Mouse (Mus musculus): Measurements from ENCODE around the gene Ccr7. TPM values are rescaled to one million over a fixed set of nuclear protein-coding genes. Genes with fewer than 3 reads are reported as not detected.

The Ccr7 gene
- 0.39 and 0.41 TPM in 2 replicates for polyA plus RNA-seq (2014; fragmentation: Nextera tagmentation; extraction: Ambion mirVana)

- ATAC-seq (ENCODE audit: insufficient read depth, low FRiP score, low TSS enrichment) (no peak), DNase-seq (ENCODE audit: low spot score) (no peak)
- WGBS, result 76% methylated on average over 12 of the region's 12 CpGs
- no peak within 1 kb of the TSS for H3K27ac ChIP-seq (ENCODE audit: low read depth, low read length)
- H3K4me3 ChIP-seq (ENCODE audit: low read depth, low read length), result no peak within 1 kb of the TSS
- H3K9ac ChIP-seq (ENCODE audit: low read length), result no peak within 1 kb of the TSS
- H3K27me3 ChIP-seq (ENCODE audit: control insufficient read depth, insufficient read depth, low read length), result no peaks in the 10 kb centered on the region
- no peaks in the 10 kb centered on the region for H3K36me3 ChIP-seq (ENCODE audit: control insufficient read depth, insufficient read depth, low read length)
- H3K4me2 ChIP-seq (ENCODE audit: low read depth), result no peak within 1 kb of the TSS
- H3K9me3 ChIP-seq (ENCODE audit: control insufficient read depth, low read length), result no peaks in the 10 kb centered on the region
- H3K4me1 ChIP-seq (ENCODE audit: control insufficient read depth, insufficient read depth, low read length), result no peaks in the 10 kb centered on the region
Observed at GRCm38 (mm10) chr11:99154987-99155641, at the start of gene Ccr7. TSS of gene Ccr7 (minus strand) at chr11:99155077.

- no peak for ATAC-seq (ENCODE audit: insufficient read depth, low FRiP score, low TSS enrichment)
- no peaks in the 10 kb centered on the region for H3K9me3 ChIP-seq (ENCODE audit: control insufficient read depth, low read length)
- 26% methylated on average over 14 of the region's 14 CpGs for WGBS
Observed at GRCm38 (mm10) chr11:99189154-99189582, 34.3 kb upstream of the Ccr7 start.

GRCm38 (mm10) chr11:99187348-99187747, 32.5 kb upstream of the Ccr7 start:
- Histone ChIP-seq H3K9ac (ENCODE audit: low read length) (no peak overlapping the region), H3K4me3 (ENCODE audit: low read depth, low read length) (no peak overlapping the region), H3K27me3 (ENCODE audit: control insufficient read depth, insufficient read depth, low read length) (no peaks in the 10 kb centered on the region), H3K36me3 (ENCODE audit: control insufficient read depth, insufficient read depth, low read length) (no peaks in the 10 kb centered on the region), H3K4me2 (ENCODE audit: low read depth) (no peak overlapping the region), H3K9me3 (ENCODE audit: control insufficient read depth, low read length) (no peaks in the 10 kb centered on the region), H3K4me1 (ENCODE audit: control insufficient read depth, insufficient read depth, low read length) (no peaks in the 10 kb centered on the region; the same call in 1 of the 2 replicates), H3K27ac (ENCODE audit: low read depth, low read length) (no peak overlapping the region)
- ATAC-seq (ENCODE audit: insufficient read depth, low FRiP score, low TSS enrichment) (no peak), DNase-seq (ENCODE audit: low spot score) (no peak)
- 87% methylated on average over 4 of the region's 4 CpGs for WGBS

More at GRCm38 (mm10) chr11:99189154-99189582, 34.3 kb upstream of the Ccr7 start:
- H3K4me2 ChIP-seq (ENCODE audit: low read depth), result no peak overlapping the region
- H3K27ac ChIP-seq (ENCODE audit: low read depth, low read length), result no peak overlapping the region
- no peaks in the 10 kb centered on the region for H3K4me1 ChIP-seq (ENCODE audit: control insufficient read depth, insufficient read depth, low read length)
- no peak overlapping the region for H3K9ac ChIP-seq (ENCODE audit: low read length)
- no peaks in the 10 kb centered on the region for H3K36me3 ChIP-seq (ENCODE audit: control insufficient read depth, insufficient read depth, low read length)
- H3K4me3 ChIP-seq (ENCODE audit: low read depth, low read length), result no peak overlapping the region
- peak; percentile 44 for DNase-seq (ENCODE audit: low spot score)
- H3K27me3 ChIP-seq (ENCODE audit: control insufficient read depth, insufficient read depth, low read length), result no peaks in the 10 kb centered on the region

GRCm38 (mm10) chr11:99186836-99187235, 32.0 kb upstream of the Ccr7 start:
- ATAC-seq (ENCODE audit: insufficient read depth, low FRiP score, low TSS enrichment), result no peak
- 82% methylated on average over 2 of the region's 2 CpGs for WGBS
- H3K4me2 ChIP-seq (ENCODE audit: low read depth), result no peak overlapping the region

GRCm38 (mm10) chr11:99182575-99182974, 27.7 kb upstream of the Ccr7 start:
- peak; percentile 12 for DNase-seq (ENCODE audit: low spot score)
- H3K27ac ChIP-seq (ENCODE audit: low read depth, low read length), result no peak overlapping the region
- H3K27me3 ChIP-seq (ENCODE audit: control insufficient read depth, insufficient read depth, low read length), result no peaks in the 10 kb centered on the region
- H3K4me1 ChIP-seq (ENCODE audit: control insufficient read depth, insufficient read depth, low read length), result no peaks in the 10 kb centered on the region; the same call in 1 of the 2 replicates
- no peaks in the 10 kb centered on the region for H3K36me3 ChIP-seq (ENCODE audit: control insufficient read depth, insufficient read depth, low read length)
- WGBS, result 55% methylated on average over 11 of the region's 11 CpGs
- no peak overlapping the region for H3K4me3 ChIP-seq (ENCODE audit: low read depth, low read length)
- ATAC-seq (ENCODE audit: insufficient read depth, low FRiP score, low TSS enrichment), result no peak
- no peak overlapping the region for H3K4me2 ChIP-seq (ENCODE audit: low read depth)
- no peak overlapping the region for H3K9ac ChIP-seq (ENCODE audit: low read length)
- no peaks in the 10 kb centered on the region for H3K9me3 ChIP-seq (ENCODE audit: control insufficient read depth, low read length)

More at GRCm38 (mm10) chr11:99186836-99187235, 32.0 kb upstream of the Ccr7 start:
- Histone ChIP-seq H3K4me1 (ENCODE audit: control insufficient read depth, insufficient read depth, low read length) (no peaks in the 10 kb centered on the region; the same call in 1 of the 2 replicates), H3K9ac (ENCODE audit: low read length) (no peak overlapping the region), H3K27ac (ENCODE audit: low read depth, low read length) (no peak overlapping the region), H3K36me3 (ENCODE audit: control insufficient read depth, insufficient read depth, low read length) (no peaks in the 10 kb centered on the region), H3K9me3 (ENCODE audit: control insufficient read depth, low read length) (no peaks in the 10 kb centered on the region), H3K4me3 (ENCODE audit: low read depth, low read length) (no peak overlapping the region), H3K27me3 (ENCODE audit: control insufficient read depth, insufficient read depth, low read length) (no peaks in the 10 kb centered on the region)
- DNase-seq (ENCODE audit: low spot score), result no peak

- H3K4me3 ChIP-seq (ENCODE audit: low read depth, low read length), result no peak overlapping the region
- H3K4me2 ChIP-seq (ENCODE audit: low read depth), result no peak overlapping the region
- 89% methylated on average over 5 of the region's 5 CpGs for WGBS
- no peaks in the 10 kb centered on the region for H3K9me3 ChIP-seq (ENCODE audit: control insufficient read depth, low read length)
- H3K27ac ChIP-seq (ENCODE audit: low read depth, low read length), result no peak overlapping the region
- H3K27me3 ChIP-seq (ENCODE audit: control insufficient read depth, insufficient read depth, low read length), result no peaks in the 10 kb centered on the region
- ATAC-seq (ENCODE audit: insufficient read depth, low FRiP score, low TSS enrichment) (no peak), DNase-seq (ENCODE audit: low spot score) (no peak)
- H3K4me1 ChIP-seq (ENCODE audit: control insufficient read depth, insufficient read depth, low read length), result no peaks in the 10 kb centered on the region; the same call in 1 of the 2 replicates
- H3K9ac ChIP-seq (ENCODE audit: low read length), result no peak overlapping the region
- no peaks in the 10 kb centered on the region for H3K36me3 ChIP-seq (ENCODE audit: control insufficient read depth, insufficient read depth, low read length)
Observed at GRCm38 (mm10) chr11:99180071-99180470, 25.2 kb upstream of the Ccr7 start.

- no peak for ATAC-seq (ENCODE audit: insufficient read depth, low FRiP score, low TSS enrichment)
- WGBS, result 50% methylated on average over 2 of the region's 3 CpGs
Observed at GRCm38 (mm10) chr11:99177925-99178198, 23.0 kb upstream of the Ccr7 start.

GRCm38 (mm10) chr11:99177054-99177924, 22.4 kb upstream of the Ccr7 start:
- Histone ChIP-seq H3K27ac (ENCODE audit: low read depth, low read length) (no peak overlapping the region), H3K4me1 (ENCODE audit: control insufficient read depth, insufficient read depth, low read length) (no peaks in the 10 kb centered on the region), H3K36me3 (ENCODE audit: control insufficient read depth, insufficient read depth, low read length) (no peaks in the 10 kb centered on the region), H3K4me3 (ENCODE audit: low read depth, low read length) (no peak overlapping the region), H3K27me3 (ENCODE audit: control insufficient read depth, insufficient read depth, low read length) (no peaks in the 10 kb centered on the region), H3K9ac (ENCODE audit: low read length) (no peak overlapping the region), H3K4me2 (ENCODE audit: low read depth) (no peak overlapping the region), H3K9me3 (ENCODE audit: control insufficient read depth, low read length) (no peaks in the 10 kb centered on the region)
- 75% methylated on average over 5 of the region's 5 CpGs for WGBS
- ATAC-seq (ENCODE audit: insufficient read depth, low FRiP score, low TSS enrichment) (no peak), DNase-seq (ENCODE audit: low spot score) (no peak)

More at GRCm38 (mm10) chr11:99177925-99178198, 23.0 kb upstream of the Ccr7 start:
- Histone ChIP-seq H3K4me3 (ENCODE audit: low read depth, low read length) (no peak overlapping the region), H3K9me3 (ENCODE audit: control insufficient read depth, low read length) (no peaks in the 10 kb centered on the region), H3K27me3 (ENCODE audit: control insufficient read depth, insufficient read depth, low read length) (no peaks in the 10 kb centered on the region), H3K4me2 (ENCODE audit: low read depth) (no peak overlapping the region), H3K4me1 (ENCODE audit: control insufficient read depth, insufficient read depth, low read length) (no peaks in the 10 kb centered on the region; the same call in 1 of the 2 replicates), H3K9ac (ENCODE audit: low read length) (no peak overlapping the region), H3K36me3 (ENCODE audit: control insufficient read depth, insufficient read depth, low read length) (no peaks in the 10 kb centered on the region), H3K27ac (ENCODE audit: low read depth, low read length) (no peak overlapping the region)
- no peak for DNase-seq (ENCODE audit: low spot score)

Measured in neural tube, embryonic 11.5 days (tissue).